ENCODE assay signal across 16 mouse cellular contexts in the genomic region with DNA sequence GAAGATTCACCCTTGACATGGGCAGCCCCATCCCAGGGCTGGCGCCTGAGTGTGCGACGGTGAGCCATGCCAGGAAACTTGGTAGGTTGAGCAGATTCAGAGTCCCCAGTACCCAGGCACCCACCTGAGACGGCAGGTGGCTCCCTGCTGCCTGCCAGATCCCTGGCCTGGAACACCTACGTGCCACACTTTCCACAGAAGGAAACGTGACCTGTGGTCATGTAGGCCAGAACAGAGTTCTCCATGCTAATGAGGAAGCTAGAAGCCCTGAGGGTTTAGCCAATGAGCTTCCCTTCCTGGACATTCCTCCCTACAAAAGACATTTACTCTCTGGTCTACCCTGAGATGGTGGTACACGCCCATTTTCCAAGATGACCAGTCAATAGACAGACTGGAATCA. TPM values are rescaled to one million over a fixed set of nuclear protein-coding genes. Genes with fewer than 3 reads are reported as not detected.
"Had no signal": no experiment of that assay in that cellular context is flagged by ENCODE, and none has a peak within 500 bp of the region (broad histone marks: within the 10 kb centered on the region; RNA-seq: fewer than 3 reads in every experiment).

No protein-coding gene starts in this region.

- H3K4me1 ChIP-seq: stomach, embryonic 15.5 days had no signal

- DNase-seq: lung, adult 18-20 months; lung, embryonic 14.5 days; lung, postnatal 10 days; lung, postnatal 4 days; midbrain, embryonic 14.5 days; right cerebral cortex, postnatal 14 days; thymus, adult 2 months; thymus, postnatal 25 days; thymus, postnatal 4 days had no signal

- ATAC-seq: midbrain, embryonic 16.5 days had no signal

- H3K4me3 ChIP-seq: midbrain, embryonic 10.5 days; midbrain, embryonic 12.5 days; neural tube, embryonic 12.5 days; stomach, embryonic 15.5 days had no signal

- H3K4me2 ChIP-seq: lung, embryonic 14.5 days; midbrain, embryonic 12.5 days; neural tube, embryonic 12.5 days; stomach, embryonic 15.5 days had no signal

- H3K9ac ChIP-seq: lung, embryonic 14.5 days; midbrain, embryonic 12.5 days; neural tube, embryonic 12.5 days; stomach, embryonic 15.5 days had no signal

- H3K9me3 ChIP-seq: midbrain, embryonic 10.5 days; midbrain, embryonic 12.5 days; neural tube, embryonic 12.5 days; stomach, embryonic 15.5 days had no signal

- H3K36me3 ChIP-seq: stomach, embryonic 15.5 days had no signal

- H3K27ac ChIP-seq: midbrain, embryonic 10.5 days; midbrain, embryonic 12.5 days; neural tube, embryonic 12.5 days; stomach, embryonic 15.5 days; stomach, postnatal 0 days had no signal

- H3K27me3 ChIP-seq: midbrain, embryonic 12.5 days; neural tube, embryonic 12.5 days; stomach, embryonic 15.5 days had no signal

RNA-seq across cellular contexts. Expression of gene Ccdc40, which starts 56.8 kb away (rescaled TPM):
- total RNA-seq: neutrophil, adult 5-6 weeks had no signal
